Mouse (Mus musculus) kidney, postnatal 10 days (tissue): Measurements from ENCODE around the gene Dnase2b.

Experiments
- DNase-seq: peaks from one replicate; pipeline ENCODE4 v3.0.0; 2021; ENCODE audit warnings: mixed read lengths

Dnase2b gene

DNA sequence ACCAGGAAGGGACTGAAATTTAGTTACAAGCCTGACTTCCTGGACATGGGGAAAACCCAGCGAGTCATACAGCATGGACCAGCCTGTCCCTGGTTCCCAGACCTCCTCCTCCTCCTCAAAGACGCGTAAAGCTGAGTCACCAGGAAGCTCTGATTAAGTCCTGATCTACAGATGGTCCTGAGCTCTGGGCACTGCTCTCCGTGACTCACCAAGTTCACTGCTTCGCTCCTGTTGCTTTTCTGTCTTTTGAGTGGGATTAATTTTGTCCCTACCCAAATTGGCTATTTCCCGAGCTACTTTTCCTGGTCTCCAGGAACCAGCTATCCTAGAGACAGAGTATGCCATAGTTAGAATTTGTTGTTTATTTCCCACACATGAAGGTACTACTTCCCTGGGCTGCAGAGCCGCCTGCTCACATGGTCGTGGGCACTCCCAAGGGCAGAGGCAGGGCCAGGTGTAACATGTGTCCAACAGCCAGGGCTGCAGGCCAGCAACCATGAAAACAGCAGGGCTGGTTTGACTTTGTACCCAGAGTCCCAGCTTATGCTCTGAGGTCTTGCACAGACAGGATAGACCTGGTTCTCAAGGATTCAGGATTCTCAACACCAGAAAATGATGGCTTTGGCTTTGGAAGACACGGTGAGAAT lies 47.4 kb downstream of the Dnase2b start:
- DNase-seq = peak; percentile 43

DNA sequence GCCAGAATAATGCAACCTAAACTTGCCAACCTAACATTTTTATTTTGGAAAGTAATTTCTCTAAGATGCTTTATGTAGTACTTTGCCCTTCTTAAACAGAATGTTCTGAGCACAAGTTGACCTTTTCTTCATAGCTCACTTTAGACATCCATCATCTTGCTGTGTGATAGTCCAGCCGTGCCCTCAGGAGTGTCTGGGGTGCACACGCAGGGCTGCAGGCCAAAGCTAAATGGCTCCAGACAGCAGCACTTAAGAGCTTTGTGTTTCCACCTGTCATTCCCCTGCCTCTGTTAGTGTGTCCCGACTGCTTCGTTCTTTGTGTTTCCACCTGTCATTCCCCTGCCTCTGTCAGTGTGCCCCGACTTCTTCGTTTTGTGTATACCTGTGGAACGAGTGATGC lies 48.0 kb downstream of the Dnase2b start:
- no peak for DNase-seq

DNA sequence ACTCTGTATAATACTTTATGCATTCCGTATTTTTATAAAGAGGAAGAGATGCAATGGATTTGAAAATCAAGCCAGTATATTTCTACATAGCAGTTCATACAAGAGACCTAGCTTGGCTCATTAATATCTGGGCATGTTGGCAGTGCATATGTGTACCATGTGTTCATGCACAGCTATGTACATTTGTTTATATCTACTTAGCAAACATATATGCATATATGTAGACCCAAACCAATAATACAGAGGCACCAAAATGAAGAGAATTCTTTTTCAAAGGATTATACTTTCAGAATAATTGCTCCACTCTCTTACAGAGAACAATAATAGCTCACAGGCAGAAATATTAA lies 50.4 kb downstream of the Dnase2b start:
- DNase-seq = no peak

DNA sequence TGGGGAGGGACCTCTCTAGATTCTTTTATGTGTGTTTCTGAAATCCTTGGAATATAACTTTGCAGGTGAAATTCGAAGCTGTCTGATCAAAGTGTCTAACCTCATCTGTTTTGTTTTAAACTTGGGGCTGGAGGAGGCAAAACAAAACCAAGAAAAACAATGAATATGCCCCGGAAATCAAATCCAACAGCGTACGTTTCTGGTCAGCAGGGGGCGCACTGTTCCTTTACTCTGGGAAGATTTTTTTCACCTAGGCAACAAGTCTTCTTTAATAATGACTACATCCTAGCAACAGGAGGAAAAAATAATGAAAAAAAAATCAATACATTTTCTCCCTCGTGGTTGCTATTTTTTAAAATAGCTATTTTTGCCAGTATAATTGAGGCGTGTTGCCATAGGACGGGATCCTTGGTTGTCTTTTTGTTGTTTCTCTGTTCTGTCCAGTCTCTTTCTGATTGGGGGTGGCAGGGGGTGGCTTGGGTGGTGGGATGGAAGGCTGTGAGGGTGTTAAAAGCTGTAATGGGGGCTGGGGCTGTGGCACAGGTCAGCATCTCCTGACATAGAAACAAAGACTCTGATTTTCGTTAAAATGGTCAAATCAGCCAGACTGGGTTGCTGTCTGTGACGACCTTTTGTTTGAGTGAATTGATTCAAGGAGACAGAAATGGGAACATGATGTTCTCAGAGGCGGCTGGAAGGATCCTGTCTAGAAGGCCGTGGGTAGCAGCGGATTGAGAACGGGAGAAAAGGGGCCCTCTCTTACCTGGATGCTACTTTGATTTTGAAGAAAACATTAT lies 50.9 kb downstream of the Dnase2b start:
- peak; percentile 90 for DNase-seq

DNA sequence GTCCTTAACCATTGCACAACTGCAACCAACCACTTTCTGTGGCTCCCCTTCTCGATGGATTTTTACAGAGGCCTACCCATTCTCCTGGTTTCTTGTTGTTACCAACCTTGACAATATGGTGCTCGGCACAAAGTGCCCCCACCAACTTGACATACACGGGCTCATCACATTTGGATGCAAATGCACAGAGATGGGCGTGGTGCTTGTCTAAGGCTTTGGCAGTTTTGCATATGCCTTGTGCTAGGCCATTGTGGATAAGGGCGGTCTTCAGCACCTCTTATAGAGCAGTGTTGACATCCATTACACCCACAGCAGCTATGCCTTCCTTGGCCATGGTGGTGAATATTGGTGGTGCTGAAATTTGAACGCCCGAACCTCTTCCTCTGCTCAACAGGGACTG lies 52.5 kb downstream of the Dnase2b start:
- no peak for DNase-seq

DNA sequence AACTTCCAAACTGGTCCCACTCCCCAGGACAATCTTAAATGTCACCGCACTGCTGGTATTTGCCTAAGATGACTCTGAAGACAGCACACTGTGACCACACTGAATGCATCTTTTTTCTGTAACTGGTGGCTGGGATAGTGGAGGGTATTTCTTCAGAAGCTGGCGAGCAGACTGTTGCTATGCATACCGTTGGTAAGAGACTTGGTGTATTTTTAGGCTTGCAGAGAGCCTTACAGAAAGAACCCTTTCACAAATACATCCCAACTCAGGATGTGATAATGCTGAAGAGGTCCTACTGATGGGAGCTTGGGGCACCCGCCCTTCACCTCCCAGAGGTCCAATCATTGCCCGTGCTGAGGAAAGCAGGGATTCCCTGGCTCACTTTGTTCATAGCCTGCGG lies 57.9 kb downstream of the Dnase2b start:
- no peak for DNase-seq

DNA sequence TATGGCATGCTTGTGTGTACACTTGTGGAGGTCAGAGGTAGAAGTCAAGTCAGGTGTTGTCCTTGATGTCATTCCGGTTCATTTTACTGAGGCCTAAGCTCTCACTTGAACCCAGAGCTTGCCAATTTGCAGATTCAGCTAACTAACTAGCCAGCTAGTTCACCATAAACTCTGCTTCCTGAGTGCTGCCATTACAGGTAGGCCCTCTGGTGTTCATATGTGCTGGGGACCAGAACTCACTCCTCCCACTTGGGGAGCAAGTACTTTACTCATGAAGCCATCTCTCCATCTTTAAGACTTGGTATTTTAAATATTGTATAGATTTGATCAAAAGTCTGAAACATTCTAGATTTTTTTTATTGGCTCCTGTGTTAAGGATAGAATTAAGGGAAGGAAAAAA lies 58.8 kb downstream of the Dnase2b start:
- DNase-seq = no peak

DNA sequence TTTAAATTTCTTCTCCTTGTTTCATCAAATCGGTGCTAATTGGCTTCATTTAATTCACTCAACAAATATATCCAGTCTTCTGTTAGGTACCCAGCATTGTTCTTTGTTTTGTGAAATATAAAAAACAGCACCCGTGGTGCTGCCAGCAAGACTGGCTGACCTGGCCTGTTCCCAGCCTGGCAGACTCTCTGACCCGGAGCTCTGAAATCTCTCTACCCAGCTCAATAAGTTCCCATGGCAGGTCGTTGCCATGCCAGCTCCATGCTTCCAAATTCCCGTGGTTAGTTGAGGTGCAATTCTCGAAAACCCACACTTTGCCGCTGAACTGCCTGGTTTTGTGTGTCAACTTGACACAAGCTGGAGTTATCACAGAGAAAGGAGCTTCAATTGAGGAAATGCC lies 60.6 kb downstream of the Dnase2b start:
- DNase-seq = no peak

DNA sequence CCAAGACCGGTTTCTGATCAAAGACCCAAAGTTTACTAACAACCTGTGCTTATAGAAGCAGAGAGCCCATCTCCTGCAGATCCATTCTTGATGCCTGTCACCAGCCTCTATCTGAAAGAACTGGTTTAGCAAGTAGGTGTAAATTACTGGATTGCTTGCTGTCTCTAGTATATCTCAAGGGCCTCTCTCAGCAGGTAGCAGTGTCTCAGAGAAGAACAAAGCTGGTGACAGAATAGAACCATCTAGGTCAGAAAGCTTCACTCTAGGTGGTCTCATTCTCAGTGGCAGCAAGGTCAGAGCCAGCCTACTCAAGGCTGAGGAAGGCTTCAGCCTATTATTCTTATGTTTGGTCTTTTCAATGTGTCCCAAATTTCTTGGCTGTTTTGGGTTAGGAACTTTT lies 71.8 kb downstream of the Dnase2b start:
- DNase-seq = no peak

DNA sequence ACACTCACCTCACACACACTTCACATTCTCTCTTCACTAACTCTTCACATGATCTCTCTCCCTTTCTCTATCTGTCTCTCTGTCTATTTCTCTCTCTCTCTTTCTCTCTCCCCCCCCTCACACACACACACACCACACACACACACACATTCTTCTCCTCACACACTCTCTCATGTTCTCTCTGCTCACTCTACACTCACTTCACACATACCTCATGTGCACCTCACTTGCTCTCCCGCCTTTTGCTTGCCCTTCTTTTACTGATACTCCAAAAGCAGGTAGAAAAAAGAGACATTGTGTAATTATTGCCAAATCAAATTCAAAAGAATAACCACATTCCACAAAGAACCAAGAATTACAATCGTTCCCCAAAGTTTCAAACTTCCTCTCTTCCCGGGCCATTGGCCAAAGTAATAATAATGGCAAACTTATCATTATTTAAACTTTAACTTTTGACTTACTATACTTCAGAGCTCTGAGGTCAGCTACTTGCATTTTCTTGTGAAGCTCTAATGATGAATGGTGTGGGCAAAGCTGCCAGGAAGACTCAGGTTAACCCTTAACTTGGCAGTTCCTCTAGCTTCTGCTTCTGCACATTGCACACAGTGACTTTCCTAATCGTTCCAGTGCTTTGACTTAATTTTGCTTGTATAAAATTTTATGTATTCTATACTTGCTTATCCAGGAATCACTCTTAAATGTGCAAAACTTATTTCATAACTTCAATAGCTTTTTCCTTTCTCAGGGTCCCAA lies 74.7 kb downstream of the Dnase2b start:
- DNase-seq = no peak

DNA sequence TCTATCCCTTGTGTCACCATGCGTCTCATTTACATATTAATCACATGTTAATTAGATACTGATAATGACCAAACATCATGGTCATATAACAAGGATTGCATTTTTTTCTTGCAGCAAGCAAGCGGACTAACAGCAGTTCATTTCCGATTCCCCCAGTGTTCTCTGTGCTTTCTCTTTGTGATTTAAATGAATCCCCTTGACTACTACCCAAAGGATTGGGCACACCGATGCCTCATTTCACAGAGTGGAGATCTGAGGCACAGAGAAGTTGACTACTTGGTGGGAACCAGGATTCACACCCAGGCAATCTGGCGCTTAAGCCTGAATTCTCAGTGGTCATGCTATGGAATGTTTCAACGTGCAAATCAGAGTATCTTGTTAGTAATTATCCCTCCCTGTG lies 80.4 kb downstream of the Dnase2b start:
- DNase-seq = no peak
